Mouse (Mus musculus): ENCODE measurements around the gene Pcsk2. TPM values are rescaled to one million over a fixed set of nuclear protein-coding genes. Genes with fewer than 3 reads are reported as not detected.

Gene Pcsk2
- polyA plus RNA-seq, 1 experiment from 2014 or later = 0.02 TPM

GRCm38 (mm10) chr2:143862484-143863231 is 316.7 kb downstream of the Pcsk2 start, which contains the start of gene Bfsp1:
Bfsp1 (minus strand) TSS chr2:143863173.
- no peaks in the 10 kb centered on the region for H3K9me3 ChIP-seq (replicated peaks)
- 5% methylated on average over 86 of the region's 86 CpGs for WGBS (ENCODE audit: insufficient replicate concordance)
- H3K27me3 ChIP-seq = peaks cover 55% of the 10 kb centered on the region
- ATAC-seq (ENCODE audit: insufficient read depth) = peak; percentile 56
- peaks cover 18% of the 10 kb centered on the region for H3K4me1 ChIP-seq (replicated peaks)
- no peaks in the 10 kb centered on the region for H3K36me3 ChIP-seq (replicated peaks)
- H3K9ac ChIP-seq = peak within 1 kb of the TSS; percentile 21; the same call in 1 of the 2 replicates
- peak within 1 kb of the TSS; percentile 70 for H3K4me2 ChIP-seq
- H3K27ac ChIP-seq (replicated peaks) = no peak within 1 kb of the TSS
- peak within 1 kb of the TSS; percentile 46 for H3K4me3 ChIP-seq (replicated peaks)

- peaks cover 19% of the 10 kb centered on the region for H3K4me1 ChIP-seq (replicated peaks)
- H3K9me3 ChIP-seq (replicated peaks) = no peaks in the 10 kb centered on the region
- no peak overlapping the region for H3K4me2 ChIP-seq
- no peaks in the 10 kb centered on the region for H3K36me3 ChIP-seq (replicated peaks)
- peaks cover 46% of the 10 kb centered on the region for H3K27me3 ChIP-seq
- ATAC-seq (ENCODE audit: insufficient read depth) = no peak
- no peak overlapping the region for H3K4me3 ChIP-seq (replicated peaks)
- 47% methylated on average over 8 of the region's 8 CpGs for WGBS (ENCODE audit: insufficient replicate concordance)
- H3K27ac ChIP-seq (replicated peaks) = no peak overlapping the region
- H3K9ac ChIP-seq = no peak overlapping the region
Observed at GRCm38 (mm10) chr2:143864600-143864999, 318.6 kb downstream of the Pcsk2 start.

Measured in liver, embryonic 15.5 days (tissue).